ENCODE assay signal across 9 mouse cellular contexts in the genomic region with DNA sequence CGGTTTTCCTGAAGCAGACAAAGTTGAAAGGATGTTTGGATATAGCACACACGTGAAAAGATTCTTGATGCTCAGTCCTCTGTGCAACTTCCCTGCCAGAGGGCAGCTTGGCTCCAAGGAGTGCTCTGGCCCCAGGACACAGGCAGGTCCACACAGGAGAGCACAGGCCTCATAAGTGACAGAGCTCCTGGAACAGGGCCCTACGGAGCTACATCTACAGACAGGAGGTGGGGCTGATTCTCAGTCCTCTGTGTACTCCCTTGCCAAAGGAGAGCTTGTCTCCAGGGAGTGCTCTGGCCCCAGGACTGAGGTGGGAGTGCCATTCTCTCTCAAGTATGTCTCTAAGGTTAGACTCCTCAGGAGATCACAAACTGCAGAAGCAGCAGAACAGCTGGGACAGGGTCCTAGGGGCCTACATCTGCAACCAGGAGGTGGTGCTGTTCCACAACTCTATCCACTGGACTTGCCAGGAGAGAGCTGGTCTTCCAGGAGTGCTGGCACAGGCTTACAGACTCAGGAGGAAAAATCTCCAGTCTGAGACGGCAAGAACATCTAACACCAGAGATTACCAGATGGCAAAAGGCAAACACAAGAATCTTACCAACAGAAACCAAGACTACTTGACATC.
DNase-seq lines count a peak whose midpoint lies in the region; ATAC-seq and TF ChIP-seq lines count a peak whose summit lies in the region.
"Had no signal": no experiment of that assay in that cellular context is flagged by ENCODE, and none has a peak within 500 bp of the region (broad histone marks: within the 10 kb centered on the region; RNA-seq: fewer than 3 reads in every experiment).

No protein-coding gene starts in this region.

- H3K36me3 ChIP-seq in kidney, postnatal 0 days (ENCODE audit: insufficient read depth, low read length), result no peaks in the 10 kb centered on the region
- no peaks in the 10 kb centered on the region for H3K36me3 ChIP-seq in neural tube, embryonic 11.5 days (ENCODE audit: control insufficient read depth, insufficient read depth, low read length)
- H3K36me3 ChIP-seq: embryonic facial prominence, embryonic 15.5 days; liver, embryonic 13.5 days had no signal

- WGBS in kidney, postnatal 0 days, result 37% methylated on average over 4 of the region's 4 CpGs
- WGBS in neural tube, embryonic 11.5 days, result 64% methylated on average over 4 of the region's 4 CpGs

- H3K27ac ChIP-seq in layer of hippocampus, adult 2 months, result no peak overlapping the region
- H3K27ac ChIP-seq in kidney, postnatal 0 days, result no peak overlapping the region
- no peak overlapping the region for H3K27ac ChIP-seq in neural tube, embryonic 11.5 days (ENCODE audit: low read depth, low read length)
- H3K27ac ChIP-seq: embryonic facial prominence, embryonic 15.5 days; liver, embryonic 13.5 days had no signal

- H3K4me3 ChIP-seq in layer of hippocampus, adult 2 months, result no peak overlapping the region
- H3K4me3 ChIP-seq in kidney, postnatal 0 days (replicated peaks; ENCODE audit: low read depth, low read length), result no peak overlapping the region
- no peak overlapping the region for H3K4me3 ChIP-seq in neural tube, embryonic 11.5 days (ENCODE audit: low read depth, low read length)
- H3K4me3 ChIP-seq: embryonic facial prominence, embryonic 15.5 days; liver, embryonic 13.5 days had no signal

- no peaks in the 10 kb centered on the region for H3K4me1 ChIP-seq in kidney, postnatal 0 days (replicated peaks; ENCODE audit: insufficient read depth, low read length)
- H3K4me1 ChIP-seq in neural tube, embryonic 11.5 days (ENCODE audit: control insufficient read depth, insufficient read depth, low read length), result no peaks in the 10 kb centered on the region
- H3K4me1 ChIP-seq: embryonic facial prominence, embryonic 15.5 days; liver, embryonic 13.5 days had no signal

- H3K9ac ChIP-seq in kidney, postnatal 0 days (ENCODE audit: low read depth, low read length), result no peak overlapping the region
- no peak overlapping the region for H3K9ac ChIP-seq in neural tube, embryonic 11.5 days (ENCODE audit: low read length)
- H3K9ac ChIP-seq: embryonic facial prominence, embryonic 15.5 days; liver, embryonic 13.5 days had no signal

- no peaks in the 10 kb centered on the region for H3K27me3 ChIP-seq in kidney, postnatal 0 days (ENCODE audit: insufficient read depth, low read length)
- no peaks in the 10 kb centered on the region for H3K27me3 ChIP-seq in neural tube, embryonic 11.5 days (ENCODE audit: control insufficient read depth, insufficient read depth, low read length)
- H3K27me3 ChIP-seq: embryonic facial prominence, embryonic 15.5 days; liver, embryonic 13.5 days had no signal

- DNase-seq in layer of hippocampus, adult 2 months (ENCODE audit: low spot score in 2 of 2), result peak in 1 of 2 experiments; percentile 13
- DNase-seq in layer of hippocampus, postnatal 36 days, result no peak
- peak; percentile 65 for DNase-seq in ZHBTc4 (ENCODE audit: low read depth, low spot score)
- DNase-seq in embryo, embryonic 11 days, result peak; percentile 58
- DNase-seq in kidney, postnatal 0 days (ENCODE audit: low spot score), result peak; percentile 43
- peak; percentile 44 for DNase-seq in neural tube, embryonic 11.5 days (ENCODE audit: low spot score)
- DNase-seq in spleen, postnatal 14 days (ENCODE audit: low spot score in 2 of 2), result no peak
- DNase-seq: liver, embryonic 13.5 days had no signal

- no peak overlapping the region for H3K4me2 ChIP-seq in kidney, postnatal 0 days (ENCODE audit: low read length)
- H3K4me2 ChIP-seq in neural tube, embryonic 11.5 days (ENCODE audit: low read depth), result no peak overlapping the region
- H3K4me2 ChIP-seq: embryonic facial prominence, embryonic 15.5 days; liver, embryonic 13.5 days had no signal

- ATAC-seq in kidney, postnatal 0 days (replicated peaks; ENCODE audit: low FRiP score, low read depth), result 0 out of 2 replicates have a peak, but pooled peaks have one; percentile 68
- ATAC-seq in neural tube, embryonic 11.5 days (ENCODE audit: insufficient read depth, low FRiP score, low TSS enrichment), result no peak

- no peaks in the 10 kb centered on the region for H3K9me3 ChIP-seq in kidney, postnatal 0 days (replicated peaks; ENCODE audit: low read length)
- H3K9me3 ChIP-seq in neural tube, embryonic 11.5 days (ENCODE audit: control insufficient read depth, low read length), result no peaks in the 10 kb centered on the region
- H3K9me3 ChIP-seq: embryonic facial prominence, embryonic 15.5 days; liver, embryonic 13.5 days had no signal

- peak; percentile 57 for TF ChIP-seq CTCF in layer of hippocampus, adult 2 months (conservative IDR thresholded peaks at IDR 0.05)
- TF ChIP-seq CTCF in kidney, postnatal 0 days (IDR thresholded peaks at IDR 0.05; ENCODE audit: low read depth), result peak; percentile 63

Comparison
In these comparisons a context has a peak if more than half of its experiments do, and no peak if none do; other contexts are left out.
1. DNase-seq: peak in ZHBTc4 (single experiment), embryo, embryonic 11 days (single experiment), kidney, postnatal 0 days (single experiment) and neural tube, embryonic 11.5 days (single experiment); none in layer of hippocampus, postnatal 36 days (0 of 2) and spleen, postnatal 14 days (0 of 2).